Mouse (Mus musculus) testis, postnatal 14 days (tissue): ENCODE results near the gene Gatd1.

ENCODE experiments used
- DNase-seq: peaks from one replicate; pipeline ENCODE4 v3.0.0; 2021; ENCODE audit warnings: low spot score

Gatd1 gene

DNA sequence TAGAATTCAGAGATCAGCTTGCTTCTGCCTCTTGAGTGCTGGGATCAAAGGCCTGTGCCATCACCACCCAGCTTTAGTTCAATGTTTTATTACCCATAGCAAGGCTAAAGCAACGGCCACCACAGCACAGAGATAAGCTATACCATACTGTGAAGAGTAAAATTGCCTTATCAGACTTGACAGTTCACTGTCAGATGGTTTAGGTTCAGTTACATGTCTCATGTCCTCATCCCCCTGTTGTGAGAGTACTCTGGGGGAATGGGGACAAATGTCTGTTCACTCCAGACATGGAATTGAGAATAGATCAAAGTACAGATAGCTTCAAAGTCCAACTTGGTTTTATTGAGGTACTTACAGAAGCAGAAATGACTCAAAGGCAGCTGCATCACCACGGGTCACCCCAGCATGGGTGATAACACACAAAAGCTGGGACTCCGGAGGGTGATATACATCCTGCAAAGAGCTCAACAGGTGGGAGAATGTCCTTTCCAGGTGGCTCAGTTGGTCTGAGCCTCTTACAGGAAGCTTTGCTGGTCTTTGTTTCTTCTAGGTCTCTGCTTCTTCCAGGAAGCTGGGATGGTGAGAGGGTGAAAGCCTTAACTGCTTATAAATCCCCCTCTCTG is 25.3 kb downstream of the Gatd1 start:
- no peak for DNase-seq

DNA sequence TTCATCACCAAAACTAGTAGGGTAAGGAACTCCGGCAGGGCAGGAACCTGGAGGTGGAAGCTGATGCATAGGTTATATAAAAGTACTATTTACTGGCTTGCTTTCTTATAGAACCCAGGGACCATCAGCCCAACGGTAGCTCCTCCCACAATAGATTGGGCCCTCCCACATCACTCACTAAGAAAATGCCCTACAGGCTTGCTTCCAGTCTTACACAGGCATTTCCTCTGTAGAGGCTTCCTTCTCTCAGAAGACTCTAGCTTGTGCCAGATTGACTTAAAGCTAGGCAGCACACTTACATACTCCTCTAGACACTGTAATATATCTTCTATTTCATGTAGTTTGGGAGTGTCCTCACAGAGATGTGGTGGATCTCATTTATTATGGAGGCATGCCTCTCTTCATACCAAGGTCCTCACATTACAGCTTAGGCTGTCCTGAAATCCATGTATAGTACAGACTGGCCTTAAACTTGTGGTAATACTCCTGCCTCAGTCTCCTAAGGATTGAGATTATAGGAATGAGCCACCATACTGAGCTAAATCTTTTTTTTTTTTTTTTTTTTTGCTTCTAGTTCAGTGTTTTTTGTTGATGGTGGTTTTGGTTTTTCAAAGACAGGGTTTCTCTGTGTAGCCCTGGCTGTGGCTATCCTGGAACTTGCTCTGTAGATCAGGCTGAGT is 26.0 kb downstream of the Gatd1 start:
- no peak for DNase-seq

DNA sequence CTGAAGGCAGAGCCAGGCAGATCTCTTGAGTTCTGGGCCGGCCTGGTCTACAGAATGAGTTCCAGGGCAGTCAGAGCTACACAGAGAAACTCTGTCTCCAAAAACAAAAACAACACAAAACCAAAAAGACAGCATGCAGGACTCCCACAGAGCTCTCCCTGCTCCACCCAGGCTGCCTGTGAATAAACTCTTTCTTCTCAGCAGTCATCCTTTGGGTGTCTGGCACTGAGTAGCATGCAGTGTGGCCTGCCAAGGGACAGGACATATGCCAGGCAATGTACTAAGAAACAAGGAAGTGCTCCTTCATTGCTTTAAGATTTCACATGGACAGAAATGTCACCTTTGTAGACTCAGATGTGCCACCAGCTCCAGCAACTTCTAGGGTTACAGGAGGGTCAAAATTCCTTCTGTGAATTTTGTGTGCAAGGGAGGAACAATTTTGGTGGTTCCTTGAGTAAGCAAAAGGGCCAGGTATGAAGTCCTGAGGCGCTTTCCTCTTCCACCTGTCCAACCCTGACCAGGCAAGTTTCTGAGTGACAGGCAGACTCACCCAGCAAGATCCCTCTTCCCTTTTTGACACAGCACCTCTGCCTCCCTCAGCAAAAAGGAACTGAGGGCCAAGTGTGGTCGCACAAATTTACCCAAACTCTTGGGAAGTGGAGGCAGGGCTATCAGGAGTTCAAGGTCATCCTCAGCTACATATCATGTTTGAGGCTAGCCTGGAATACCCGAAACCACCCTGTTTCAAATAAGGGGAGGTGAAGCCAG is 32.7 kb downstream of the Gatd1 start:
- peak; percentile 71 for DNase-seq

DNA sequence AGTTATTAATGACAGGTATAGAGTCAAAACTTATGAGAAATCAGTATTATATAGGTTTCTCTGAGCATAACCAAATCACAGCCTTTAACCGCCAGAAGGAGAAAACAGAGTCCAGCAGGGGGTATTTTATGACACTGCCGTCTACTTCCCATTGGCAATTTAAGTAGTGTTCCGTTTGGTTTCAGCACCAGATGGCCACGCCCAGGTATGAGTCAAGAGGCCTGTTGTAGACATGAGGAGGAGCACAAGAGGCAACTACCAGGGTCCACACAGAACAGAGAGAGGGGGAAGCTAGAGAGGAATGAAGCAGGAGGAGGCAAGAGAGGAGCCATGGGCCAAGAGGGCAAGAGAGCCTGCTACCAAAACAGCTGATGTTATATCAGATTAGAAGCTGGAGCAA is 34.4 kb downstream of the Gatd1 start:
- DNase-seq, result no peak

DNA sequence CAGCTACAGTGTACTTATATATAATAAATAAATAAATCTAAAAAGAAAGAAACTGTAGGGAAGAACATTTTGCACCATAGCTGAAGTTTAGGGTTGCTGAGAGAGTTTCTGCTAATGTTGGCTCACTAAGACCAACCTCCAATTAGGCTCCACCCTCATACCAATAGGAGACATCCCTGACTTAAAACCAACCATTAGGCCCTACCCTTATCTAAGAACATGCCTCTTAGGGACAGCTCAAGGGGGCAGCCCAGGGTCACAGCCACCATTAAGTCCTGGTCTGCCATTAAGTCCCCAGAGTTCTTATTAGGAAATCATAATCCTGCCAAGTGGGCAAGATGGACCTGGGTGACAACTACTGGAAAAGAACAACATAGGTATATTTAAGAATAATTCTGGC is 39.5 kb downstream of the Gatd1 start:
- no peak for DNase-seq

DNA sequence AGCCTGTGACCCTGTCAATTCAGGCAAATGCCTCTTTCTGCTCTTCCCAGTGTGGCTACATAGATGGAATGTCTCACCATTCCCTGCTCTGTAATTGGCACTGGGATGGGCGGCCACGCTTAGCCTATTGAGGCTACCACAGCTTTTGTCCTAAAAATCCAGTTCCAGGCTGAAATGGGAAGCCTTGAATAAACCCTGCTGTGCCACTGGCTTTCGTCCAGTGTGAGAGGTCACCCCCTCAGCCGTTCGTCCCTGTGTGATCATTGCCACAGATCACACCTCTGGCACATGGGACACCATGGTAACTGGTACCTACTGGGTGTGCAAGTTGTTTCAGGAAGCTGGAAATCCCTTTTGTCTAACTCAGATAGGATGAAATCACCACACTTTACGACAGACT is 40.3 kb downstream of the Gatd1 start:
- no peak for DNase-seq

DNA sequence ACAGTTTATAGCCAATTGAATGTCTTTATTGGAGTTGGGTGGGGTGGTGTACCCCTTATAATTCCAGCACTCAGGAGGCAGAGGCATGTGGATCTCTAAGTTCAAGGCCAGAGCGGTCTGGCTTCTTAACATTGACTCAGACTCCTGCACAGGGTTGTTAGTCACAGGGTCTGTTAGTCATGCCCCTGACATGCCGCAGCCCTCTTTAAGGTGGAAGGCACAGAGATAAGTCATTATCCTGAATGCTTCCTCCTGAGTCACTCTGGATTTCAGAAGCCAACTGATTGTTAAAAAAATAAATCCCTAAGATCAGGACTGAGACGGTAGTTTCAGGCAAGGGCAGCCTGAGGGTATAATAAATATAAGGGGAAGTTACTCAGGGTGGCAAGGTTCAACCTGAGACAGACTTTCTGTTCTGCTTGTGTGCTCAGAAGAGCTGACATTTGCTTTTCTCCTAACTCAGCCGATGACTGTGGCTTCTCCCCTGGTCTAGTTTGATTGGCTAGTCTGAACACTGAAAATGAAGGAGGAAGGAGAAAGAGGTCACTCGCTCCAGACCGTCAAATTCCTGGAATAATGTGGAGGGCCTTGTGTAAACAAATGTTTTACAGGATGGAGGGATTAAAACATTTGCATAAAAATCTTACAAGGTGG is 41.9 kb downstream of the Gatd1 start:
- no peak for DNase-seq

DNA sequence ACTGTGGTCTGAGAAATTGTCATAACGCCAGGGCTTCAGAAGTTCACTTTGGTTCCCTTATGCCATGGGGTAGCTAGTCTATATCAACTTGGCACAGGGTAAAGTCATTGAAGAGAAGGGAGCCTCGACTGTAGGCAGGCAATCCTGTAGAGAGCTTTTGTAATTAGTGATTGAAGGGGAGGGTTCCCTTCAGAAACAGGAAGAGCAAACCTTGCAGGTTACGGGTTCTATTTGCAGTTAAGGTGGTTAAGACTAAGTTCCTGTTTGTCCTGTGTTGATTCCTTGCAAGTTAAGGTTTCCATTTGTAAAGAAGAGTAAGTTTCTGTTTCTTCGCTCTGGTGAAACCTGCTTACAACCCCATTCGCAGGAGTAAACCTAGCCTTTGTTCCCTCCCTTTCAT is 44.0 kb downstream of the Gatd1 start:
- DNase-seq, result no peak

DNA sequence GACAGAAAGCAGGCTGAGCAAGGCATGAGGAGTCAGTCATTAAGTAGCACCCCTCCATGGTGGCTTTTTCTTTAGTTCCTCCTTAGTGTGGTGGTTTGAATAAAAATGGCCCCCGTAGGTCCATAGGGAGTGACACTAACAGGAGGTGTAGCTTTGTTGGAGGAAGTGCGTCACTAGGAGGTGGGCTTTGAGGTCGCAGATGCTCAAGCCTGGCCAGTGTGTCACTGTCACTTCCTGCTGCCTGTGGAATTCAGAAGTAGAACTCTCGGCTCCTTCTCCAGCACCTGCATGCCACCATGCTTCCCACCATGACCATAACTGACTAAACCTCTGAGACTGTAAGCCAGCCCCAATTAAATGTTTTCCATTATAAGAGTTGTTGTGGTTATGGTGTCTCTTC is 46.6 kb downstream of the Gatd1 start:
- no peak for DNase-seq

DNA sequence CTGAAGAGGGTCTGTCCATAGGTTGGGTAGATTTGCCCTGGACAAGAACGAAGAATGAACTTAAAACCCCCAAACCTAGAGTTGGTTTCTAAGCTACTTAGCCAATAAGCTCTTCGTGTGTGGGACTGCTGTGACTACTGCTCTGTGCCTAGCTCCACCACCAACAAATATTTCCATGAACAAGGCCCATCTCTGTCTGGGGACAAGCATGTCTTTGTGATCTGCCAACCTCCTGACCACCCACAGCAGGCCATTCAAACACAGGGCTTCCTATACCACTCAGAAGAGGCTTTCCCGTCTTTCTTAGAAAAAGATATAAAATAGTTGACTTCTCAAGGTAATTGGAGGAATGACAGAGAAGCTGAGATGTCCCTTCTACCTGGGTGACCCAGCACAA is 48.9 kb downstream of the Gatd1 start:
- no peak for DNase-seq

DNA sequence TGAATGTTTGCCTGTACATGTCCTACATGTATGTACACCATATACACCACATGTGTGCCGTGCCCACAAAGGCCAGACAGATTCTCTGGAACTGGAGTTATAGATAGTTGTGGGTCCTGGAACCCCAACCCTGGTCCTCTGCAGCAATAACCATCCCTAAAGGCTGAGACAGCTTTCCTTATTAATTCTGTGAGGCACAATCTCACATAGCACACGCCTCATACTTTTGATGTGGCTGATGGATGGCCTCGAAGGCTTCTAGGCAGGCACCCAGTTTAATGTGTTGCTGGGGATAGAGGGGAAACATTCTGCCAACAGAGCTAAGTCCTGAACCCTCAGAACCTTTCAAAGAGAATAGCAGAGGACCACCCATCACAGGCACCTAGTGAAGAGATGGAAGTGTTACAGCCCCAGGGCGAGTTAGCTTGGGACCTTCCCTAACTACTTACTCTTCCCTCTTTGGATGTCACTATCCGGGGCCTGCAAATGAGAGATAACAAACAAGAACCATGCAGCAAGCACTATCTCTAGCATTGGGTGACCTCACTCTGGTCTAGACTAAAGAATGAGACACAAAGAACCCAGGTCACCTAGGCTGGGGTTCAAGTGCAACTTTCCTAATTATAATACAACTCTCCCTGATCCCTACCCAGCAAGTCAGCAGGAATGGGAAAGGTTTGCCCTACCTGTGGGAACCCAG is 49.4 kb downstream of the Gatd1 start:
- DNase-seq, result no peak

DNA sequence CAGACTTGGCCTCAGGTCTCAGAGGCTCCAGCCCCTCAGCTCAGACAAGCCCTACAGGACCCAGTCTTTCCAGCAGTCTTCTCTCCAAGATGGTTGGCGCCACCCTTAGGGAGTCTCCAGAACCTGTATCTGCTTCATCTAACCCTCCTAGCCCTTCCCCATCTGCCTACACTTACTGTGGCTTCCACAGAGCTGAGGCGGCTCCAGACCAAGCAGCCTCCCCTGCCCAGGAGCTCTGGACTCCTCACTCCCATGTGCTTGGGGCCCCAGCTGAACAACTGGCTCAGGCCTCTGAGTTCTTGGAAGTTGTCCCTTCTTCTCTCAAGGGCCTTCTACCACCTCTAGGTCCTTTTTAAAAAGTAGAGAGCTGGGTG is 50.2 kb downstream of the Gatd1 start:
- no peak for DNase-seq

DNA sequence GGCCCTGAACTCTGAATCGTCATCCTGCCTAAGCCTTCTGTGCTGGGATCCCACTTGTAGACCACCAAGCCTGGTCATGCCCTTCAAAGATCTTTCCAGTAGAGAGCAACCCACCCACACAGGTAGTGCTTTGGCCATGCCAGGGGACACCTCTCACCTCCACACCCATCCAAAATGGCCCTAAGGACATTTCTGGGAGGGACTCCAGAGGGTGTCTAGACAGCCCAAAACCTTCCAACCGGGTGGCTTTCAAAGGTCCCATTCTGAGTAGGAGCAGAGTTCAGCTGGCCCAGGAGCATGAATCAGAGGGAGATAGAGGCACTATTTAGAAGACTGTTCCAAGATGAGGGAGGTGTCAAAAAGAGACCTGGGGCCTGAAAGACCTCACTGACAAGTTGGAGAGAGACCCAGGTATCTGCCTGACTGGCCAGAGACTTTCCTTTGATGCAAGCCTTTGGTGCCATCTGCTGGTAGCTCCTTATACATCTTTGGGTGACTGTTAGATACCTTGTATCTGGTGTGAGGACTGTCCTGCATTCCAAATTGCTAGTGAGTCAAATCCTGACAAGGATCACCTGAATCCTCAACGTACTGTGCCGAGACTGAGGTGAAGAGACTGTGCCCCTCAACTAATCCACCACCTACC is 50.7 kb downstream of the Gatd1 start:
- peak; percentile 62 for DNase-seq

DNA sequence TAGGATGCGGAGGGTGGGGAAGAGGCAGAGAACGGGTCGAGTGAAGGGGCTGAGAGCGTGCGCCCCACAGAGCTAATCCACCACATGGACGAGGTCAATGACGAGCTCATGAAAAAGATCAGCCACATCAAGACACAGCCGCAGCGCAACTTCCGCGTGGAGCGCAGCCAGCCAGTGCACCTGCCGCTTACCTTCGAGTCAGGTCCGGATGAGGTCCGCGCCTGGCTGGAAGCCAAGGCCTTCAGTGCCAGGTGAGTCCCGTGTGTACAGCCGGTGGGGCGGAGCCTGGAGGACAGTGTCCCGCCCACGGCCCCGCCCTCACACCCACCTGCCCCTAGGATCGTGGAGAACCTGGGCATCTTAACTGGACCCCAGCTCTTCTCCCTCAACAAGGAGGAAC is 52.4 kb downstream of the Gatd1 start:
- peak; percentile 69 for DNase-seq
